Mouse (Mus musculus) ES-Bruce4 (cell line): ENCODE data around the gene B230217C12Rik. TPM values are rescaled to one million over a fixed set of nuclear protein-coding genes. Genes with fewer than 3 reads are reported as not detected.

ENCODE experiments used
- H3K27ac ChIP-seq: 2 replicates; pipeline ENCODE4 v1.5.1; 2012; ENCODE audit warnings: low read length, inconsistent platforms; ENCODE audit not compliant: insufficient read depth
- H3K27me3 ChIP-seq: 2 replicates; pipeline ENCODE4 v1.6.1; 2012; ENCODE audit warnings: mild to moderate bottlenecking, low read length, inconsistent platforms; ENCODE audit not compliant: control insufficient read depth, poor library complexity, insufficient read depth, severe bottlenecking
- H3K36me3 ChIP-seq: 2 replicates; pipeline ENCODE4 v1.6.1; 2012; ENCODE audit warnings: inconsistent platforms, mild to moderate bottlenecking, low read length, moderate library complexity; ENCODE audit not compliant: control insufficient read depth, poor library complexity, insufficient read depth, severe bottlenecking
- H3K4me1 ChIP-seq: one replicate; pipeline ENCODE4 v1.8.1; 2011; ENCODE audit warnings: low read length; ENCODE audit not compliant: control insufficient read depth, insufficient read depth
- H3K4me3 ChIP-seq: 2 replicates; pipeline ENCODE4 v1.5.1; 2011; ENCODE audit warnings: low read depth, mild to moderate bottlenecking, low read length
- H3K9ac ChIP-seq: 2 replicates; pipeline ENCODE4 v1.6.1; 2012; ENCODE audit warnings: low read depth, mild to moderate bottlenecking, inconsistent platforms; ENCODE audit not compliant: poor library complexity, severe bottlenecking
- H3K9me3 ChIP-seq: replicated peaks from 2 replicates; pipeline ENCODE4 v1.6.1; 2012; ENCODE audit warnings: mild to moderate bottlenecking, low read length, inconsistent platforms; ENCODE audit not compliant: control insufficient read depth, poor library complexity, insufficient read depth, severe bottlenecking
- CTCF ChIP-seq: IDR thresholded peaks from one replicate; pipeline ENCODE4 v1.8.1; 2011; ENCODE audit warnings: low read depth, low read length
- EP300 ChIP-seq: IDR thresholded peaks from 2 replicates; pipeline ENCODE4 v1.6.1; 2011; ENCODE audit warnings: low read depth, low read length; ENCODE audit not compliant: insufficient read depth
- POLR2A ChIP-seq: IDR thresholded peaks from one replicate; pipeline ENCODE4 v1.8.1; 2011; ENCODE audit warnings: low read length; ENCODE audit not compliant: insufficient read depth
- polyA plus RNA-seq: library from polyadenylated mRNA; stranded (reverse); fragments of >200 nt; gene quantifications from 2 replicates; pipeline ENCODE4 v1.2.4, GENCODE M21; 2011; ENCODE audit warnings: low read depth; ENCODE audit not compliant: missing spikeins, insufficient read depth, insufficient read length

The B230217C12Rik gene
- polyA plus RNA-seq, 1 experiment, result 2.8 TPM

GRCm38 (mm10) chr11:97816916-97817315 is 23.7 kb upstream of the B230217C12Rik start:
- Histone ChIP-seq H3K27ac (peak overlapping the region; percentile 55), H3K36me3 (peaks cover 22% of the 10 kb centered on the region; the same call in 1 of the 2 replicates), H3K4me3 (no peak overlapping the region), H3K4me1 (peaks cover 23% of the 10 kb centered on the region), H3K9me3 (no peaks in the 10 kb centered on the region), H3K27me3 (no peaks in the 10 kb centered on the region), H3K9ac (no peak overlapping the region)
- no peak for TF ChIP-seq EP300
- no peak for TF ChIP-seq POLR2A
- no peak for TF ChIP-seq CTCF

GRCm38 (mm10) chr11:97817379-97817778 is 23.2 kb upstream of the B230217C12Rik start:
- H3K27me3 ChIP-seq, result no peaks in the 10 kb centered on the region
- peaks cover 23% of the 10 kb centered on the region for H3K4me1 ChIP-seq
- no peak for TF ChIP-seq POLR2A
- no peak for TF ChIP-seq EP300
- TF ChIP-seq CTCF, result no peak
- H3K9me3 ChIP-seq, result no peaks in the 10 kb centered on the region
- H3K36me3 ChIP-seq, result peaks cover 22% of the 10 kb centered on the region
- H3K9ac ChIP-seq, result 0 out of 2 replicates have a peak overlapping the region, but pooled peaks have one; percentile 14
- no peak overlapping the region for H3K4me3 ChIP-seq
- peak overlapping the region; percentile 55 for H3K27ac ChIP-seq

- Histone ChIP-seq H3K9me3 (no peaks in the 10 kb centered on the region), H3K4me3 (no peak overlapping the region), H3K9ac (peak overlapping the region; percentile 19; the same call in 1 of the 2 replicates), H3K27ac (peak overlapping the region; percentile 55), H3K4me1 (peaks cover 19% of the 10 kb centered on the region), H3K27me3 (no peaks in the 10 kb centered on the region), H3K36me3 (peaks cover 27% of the 10 kb centered on the region)
- TF ChIP-seq CTCF (no peak), EP300 (no peak), POLR2A (no peak)
Measured at GRCm38 (mm10) chr11:97818003-97818402, 22.6 kb upstream of the B230217C12Rik start.

GRCm38 (mm10) chr11:97818571-97818970 is 22.0 kb upstream of the B230217C12Rik start:
- peak overlapping the region; percentile 55 for H3K27ac ChIP-seq
- H3K4me3 ChIP-seq, result no peak overlapping the region
- no peaks in the 10 kb centered on the region for H3K27me3 ChIP-seq
- peaks cover 16% of the 10 kb centered on the region for H3K4me1 ChIP-seq
- TF ChIP-seq EP300 (no peak), POLR2A (no peak), CTCF (no peak)
- H3K36me3 ChIP-seq, result peaks cover 28% of the 10 kb centered on the region
- no peaks in the 10 kb centered on the region for H3K9me3 ChIP-seq
- peak overlapping the region; percentile 19 for H3K9ac ChIP-seq

GRCm38 (mm10) chr11:97819102-97819501 is 21.5 kb upstream of the B230217C12Rik start:
- no peaks in the 10 kb centered on the region for H3K27me3 ChIP-seq
- H3K36me3 ChIP-seq, result peaks cover 26% of the 10 kb centered on the region
- H3K27ac ChIP-seq, result peak overlapping the region; percentile 53
- peak overlapping the region; percentile 19 for H3K9ac ChIP-seq
- no peak overlapping the region for H3K4me3 ChIP-seq
- no peak for TF ChIP-seq POLR2A
- TF ChIP-seq CTCF, result no peak
- TF ChIP-seq EP300, result no peak
- H3K9me3 ChIP-seq, result no peaks in the 10 kb centered on the region
- H3K4me1 ChIP-seq, result peaks cover 13% of the 10 kb centered on the region

GRCm38 (mm10) chr11:97819923-97820322 is 20.7 kb upstream of the B230217C12Rik start:
- Histone ChIP-seq H3K4me3 (no peak overlapping the region), H3K36me3 (peaks cover 25% of the 10 kb centered on the region), H3K27ac (peak overlapping the region; percentile 26; the same call in 1 of the 2 replicates), H3K9me3 (no peaks in the 10 kb centered on the region), H3K9ac (no peak overlapping the region), H3K4me1 (peaks cover 15% of the 10 kb centered on the region), H3K27me3 (no peaks in the 10 kb centered on the region)
- TF ChIP-seq CTCF (no peak), EP300 (no peak), POLR2A (no peak)
